Mouse (Mus musculus) A20 (cell line): ENCODE data around the gene Srbd1.

Experiments
- DNase-seq: peaks from one replicate; pipeline ENCODE4 v3.0.0-alpha.2; 2011; ENCODE audit warnings: low read depth, low spot score

Gene Srbd1

GRCm38 (mm10) chr17:85985131-85985530 lies 159.8 kb downstream of the Srbd1 start:
- DNase-seq, result no peak

GRCm38 (mm10) chr17:85982271-85982670 lies 162.7 kb downstream of the Srbd1 start:
- no peak for DNase-seq

DNA sequence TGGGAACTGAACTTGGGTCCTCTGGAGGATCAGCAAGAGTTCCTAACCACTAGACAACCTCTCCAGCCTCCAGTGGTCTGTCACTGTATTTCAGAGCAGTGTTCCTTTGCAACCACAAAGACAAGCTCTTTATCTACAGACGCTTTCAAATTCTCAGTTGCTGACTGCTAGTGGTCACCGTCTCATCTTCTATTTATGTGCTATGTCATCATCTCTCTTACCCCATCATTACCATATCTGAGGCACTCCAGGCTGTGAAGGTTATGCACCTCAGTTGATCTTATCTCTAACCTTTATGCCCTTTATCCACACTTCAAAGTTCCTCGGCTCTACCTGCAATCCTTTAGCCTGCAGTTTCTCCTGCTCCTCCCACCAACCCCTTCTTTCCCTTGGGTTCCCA lies 163.1 kb downstream of the Srbd1 start:
- DNase-seq, result no peak

DNA sequence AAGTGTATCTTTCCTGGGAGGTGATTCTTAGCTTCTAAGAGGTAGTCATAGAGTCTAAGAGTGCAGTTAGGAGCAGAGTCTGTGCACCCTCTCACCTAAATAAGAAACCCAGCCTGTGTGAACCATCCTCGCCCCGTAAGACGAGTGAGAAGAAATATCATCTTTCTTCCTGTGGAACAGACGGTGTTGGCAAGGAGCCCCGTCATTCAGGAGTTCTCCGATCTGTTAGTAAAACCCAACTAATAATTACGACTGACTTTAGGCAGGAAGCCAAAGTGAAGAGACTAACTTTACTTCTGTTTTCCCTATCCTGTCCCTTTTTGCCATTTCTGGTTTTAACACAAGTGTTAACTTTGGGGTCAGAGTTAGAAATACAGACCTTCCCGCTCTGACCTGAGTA lies 166.1 kb downstream of the Srbd1 start:
- DNase-seq, result no peak

- no peak for DNase-seq
These were observed 169.9 kb downstream of the Srbd1 start for GRCm38 (mm10) chr17:85975077-85975476.

- no peak for DNase-seq
These were observed 170.4 kb downstream of the Srbd1 start for GRCm38 (mm10) chr17:85974591-85974990.

GRCm38 (mm10) chr17:85971120-85971519 lies 173.9 kb downstream of the Srbd1 start:
- no peak for DNase-seq

GRCm38 (mm10) chr17:85961653-85962052 lies 183.3 kb downstream of the Srbd1 start:
- no peak for DNase-seq

DNA sequence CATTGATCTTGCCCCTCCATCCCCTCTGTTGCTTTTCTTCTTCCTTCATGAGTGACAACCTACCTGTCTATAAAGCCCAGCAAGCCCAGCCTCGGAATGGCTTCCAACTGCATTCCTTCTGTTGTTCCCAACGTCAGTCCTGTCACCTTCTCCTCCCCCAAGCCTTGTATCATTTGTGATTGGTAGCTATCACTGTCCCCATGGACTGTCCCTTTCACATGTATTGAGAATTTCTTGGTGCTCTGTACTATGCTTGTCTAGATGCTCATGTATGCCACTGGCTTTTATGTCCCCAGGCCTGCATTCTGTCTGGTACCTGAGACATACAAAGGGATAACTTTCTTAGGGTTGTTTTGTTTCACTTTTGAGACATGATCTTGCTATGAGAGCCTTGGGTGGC lies 193.2 kb downstream of the Srbd1 start:
- no peak for DNase-seq

DNA sequence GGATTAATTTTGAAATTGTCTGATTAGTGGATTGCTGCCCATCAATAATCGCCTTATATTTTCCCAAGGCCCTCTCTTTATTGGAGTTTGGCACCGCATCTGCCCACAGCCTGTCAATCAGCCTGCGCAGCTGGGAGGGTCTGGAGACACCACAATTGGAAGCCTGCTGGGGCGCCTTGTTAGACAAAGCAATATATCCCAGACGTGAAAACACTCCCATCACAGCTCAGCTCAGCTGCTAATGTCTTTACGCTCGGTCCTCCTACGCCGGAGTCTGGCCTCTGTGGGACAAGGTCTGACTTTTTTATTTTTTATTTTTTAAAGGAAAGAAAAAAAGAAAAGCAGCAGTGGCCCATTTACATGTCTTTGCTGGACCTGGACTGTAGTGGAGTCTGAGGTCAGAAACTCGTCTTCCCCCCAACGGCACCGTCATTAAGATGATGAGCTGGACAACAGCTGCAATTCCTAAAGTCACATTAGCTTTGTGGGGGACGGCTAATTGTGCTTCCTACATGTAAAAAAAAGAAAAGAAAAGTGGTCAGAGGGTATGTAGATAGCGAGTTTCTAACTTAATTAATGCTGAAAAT lies 195.0 kb downstream of the Srbd1 start:
- DNase-seq, result no peak

- no peak for DNase-seq
These were observed 195.8 kb downstream of the Srbd1 start for GRCm38 (mm10) chr17:85948911-85949909.

- no peak for DNase-seq
These were observed 200.2 kb downstream of the Srbd1 start for GRCm38 (mm10) chr17:85944726-85945125.

- DNase-seq, result no peak
These were observed 200.9 kb downstream of the Srbd1 start for GRCm38 (mm10) chr17:85943994-85944640.

DNA sequence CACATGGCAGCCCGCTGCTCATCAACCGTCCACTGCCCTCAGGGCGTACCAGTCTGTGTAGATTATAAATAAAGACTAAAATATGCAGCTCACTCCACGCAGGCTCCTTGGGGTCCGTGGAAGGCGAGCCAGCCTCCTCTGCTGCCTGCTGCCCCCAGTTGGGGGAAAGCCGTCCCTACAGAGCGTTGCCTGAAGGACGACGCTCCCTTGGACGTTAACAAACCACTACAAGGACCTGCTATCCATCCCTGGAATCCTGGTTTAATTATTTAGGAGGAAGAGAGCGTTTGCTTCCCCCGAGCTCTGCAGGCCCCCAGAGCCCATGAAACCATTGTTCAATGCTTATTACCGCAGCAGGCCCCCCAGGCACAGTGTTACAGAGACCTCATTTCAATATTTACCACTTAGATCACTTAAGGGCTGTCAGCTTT lies 201.4 kb downstream of the Srbd1 start:
- no peak for DNase-seq

GRCm38 (mm10) chr17:85943071-85943470 lies 201.9 kb downstream of the Srbd1 start:
- no peak for DNase-seq

- no peak for DNase-seq
These were observed 202.9 kb downstream of the Srbd1 start for GRCm38 (mm10) chr17:85942123-85942522.

DNA sequence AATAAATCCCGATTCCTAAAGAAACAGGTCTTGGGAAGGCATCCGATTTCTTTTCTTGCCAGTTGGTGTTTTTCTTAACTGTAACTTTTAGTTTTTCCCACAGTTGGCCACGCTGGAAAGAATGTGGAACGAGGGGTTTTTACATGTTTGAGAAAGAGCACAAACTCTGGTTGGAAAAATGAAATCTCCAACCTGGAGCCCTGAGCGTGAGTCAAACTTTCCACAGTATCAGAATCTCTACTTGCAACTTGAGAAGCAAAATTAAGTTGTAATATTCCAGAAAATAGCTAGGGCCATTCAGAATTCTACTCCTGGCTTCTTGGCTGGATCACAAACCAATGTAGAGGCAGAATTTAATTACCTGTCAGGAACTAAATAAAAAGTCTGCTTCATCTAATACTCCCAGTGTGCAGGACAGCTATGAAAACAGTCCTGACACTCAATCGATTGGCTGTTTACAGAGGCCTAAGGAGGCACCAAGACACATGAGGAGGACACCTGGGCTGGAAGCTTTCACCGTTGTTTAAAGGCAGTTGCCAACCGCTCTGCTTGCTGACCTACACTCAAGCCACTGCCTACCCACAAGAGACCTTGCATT lies 203.7 kb downstream of the Srbd1 start:
- DNase-seq, result no peak

GRCm38 (mm10) chr17:85937131-85937530 lies 207.8 kb downstream of the Srbd1 start:
- DNase-seq, result no peak

DNA sequence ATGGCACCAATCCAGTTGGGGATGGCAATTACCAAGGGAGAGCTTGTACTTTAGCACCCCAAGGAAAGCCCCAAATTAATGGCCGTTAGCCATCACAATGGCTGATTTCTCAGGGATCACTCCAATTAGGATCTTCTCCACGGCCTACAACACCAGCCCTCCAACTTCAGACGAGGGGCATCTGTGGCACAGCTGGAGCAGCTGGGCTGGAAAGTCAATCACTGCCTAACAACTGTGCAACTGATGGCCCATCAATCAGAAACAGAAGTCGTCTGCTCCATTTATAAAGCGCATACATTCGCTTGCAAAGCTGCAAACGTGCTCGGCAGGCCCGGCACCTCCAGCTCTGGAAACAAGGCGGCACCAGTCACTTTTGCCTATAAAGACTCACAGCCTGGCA lies 209.7 kb downstream of the Srbd1 start:
- DNase-seq, result no peak
